Mouse (Mus musculus): ENCODE data around the gene Irf2bp1.

The Irf2bp1 gene

DNA sequence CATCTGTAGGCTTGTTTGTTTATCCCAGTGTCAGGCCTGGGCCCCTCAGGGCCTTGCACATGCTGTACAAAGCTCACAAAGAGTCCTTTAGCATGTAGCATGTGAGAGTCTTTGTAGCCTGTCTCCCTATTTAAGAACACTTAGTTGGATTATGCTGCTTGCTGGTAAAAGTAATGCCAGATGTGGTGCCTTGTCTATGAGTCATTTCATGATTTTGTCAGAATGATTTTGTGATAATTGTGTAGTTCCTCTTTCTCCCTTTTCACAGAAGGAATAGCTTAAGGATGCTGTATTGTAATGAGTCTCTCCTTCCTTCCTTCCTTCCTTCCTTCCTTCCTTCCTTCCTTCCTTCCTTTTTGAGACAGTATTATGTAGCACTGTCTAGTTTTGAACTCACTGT lies 24.2 kb downstream of the Irf2bp1 start:
- DNase-seq (ENCODE audit: low spot score), result no peak

DNA sequence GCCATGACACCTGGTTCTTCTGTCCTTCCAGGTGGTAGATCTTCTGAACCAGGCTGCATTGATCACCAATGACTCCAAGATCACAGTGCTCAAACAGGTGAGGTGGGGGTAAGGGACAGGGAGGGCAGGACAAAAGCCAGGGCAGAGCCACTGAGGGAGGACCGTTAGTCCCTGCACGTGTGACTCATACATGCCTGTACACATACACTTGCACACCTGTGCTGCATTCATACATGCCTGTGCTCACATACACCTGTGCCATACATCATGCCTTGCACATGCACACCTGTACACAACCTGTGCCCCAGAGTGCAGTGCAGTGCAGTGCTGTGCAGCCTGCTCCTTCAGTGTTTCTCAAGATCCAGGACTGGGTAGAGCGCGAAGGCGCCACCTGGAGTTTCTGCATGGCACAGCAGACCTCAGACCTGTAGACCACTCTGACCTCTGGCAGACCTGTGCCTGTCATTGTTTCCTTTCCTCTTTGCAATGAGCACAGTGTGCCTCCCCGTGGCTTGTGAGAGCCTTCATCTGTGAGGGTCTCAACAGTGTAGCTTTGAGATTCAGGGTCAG lies 25.3 kb downstream of the Irf2bp1 start:
- peak; percentile 73 for DNase-seq (ENCODE audit: low spot score)

DNA sequence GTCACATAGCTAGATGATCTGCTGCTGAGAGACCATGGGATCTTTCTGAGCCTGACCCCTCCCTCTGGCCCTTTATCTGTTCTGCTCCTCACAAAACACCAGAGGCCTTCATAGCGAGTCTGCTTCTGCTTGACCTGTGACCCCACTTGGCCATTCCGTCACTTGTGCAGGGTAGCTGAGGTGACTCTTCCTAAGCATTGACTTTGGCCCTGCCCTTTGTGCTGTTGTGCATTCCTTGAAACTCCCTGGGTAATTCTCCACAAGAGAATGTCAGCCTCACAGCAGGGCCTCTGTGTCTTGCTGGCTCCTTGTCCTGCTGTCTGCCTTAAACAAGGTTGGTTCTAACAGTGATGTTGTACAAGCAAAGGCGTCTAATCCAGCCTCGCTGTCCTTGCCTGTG lies 27.8 kb downstream of the Irf2bp1 start:
- peak; percentile 48 for DNase-seq (ENCODE audit: low spot score)

DNA sequence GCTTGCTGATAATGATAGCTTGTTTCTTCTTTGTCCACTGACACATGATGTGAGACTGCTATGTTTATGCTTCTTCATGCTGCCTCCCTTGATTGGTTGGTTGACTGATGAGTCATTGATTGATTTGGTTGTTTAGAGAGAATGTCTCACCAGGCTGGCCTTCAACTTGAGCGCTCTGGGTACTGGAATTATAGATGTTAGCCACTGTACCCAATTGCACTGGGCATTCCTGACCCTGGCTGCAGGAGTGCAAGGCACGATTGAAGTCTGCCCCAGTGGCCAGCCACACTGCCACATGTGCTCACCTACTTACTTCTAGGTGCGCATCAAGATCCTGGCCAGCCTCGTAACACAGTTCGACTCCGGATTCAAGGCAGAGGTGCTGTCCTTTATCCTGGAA lies 40.8 kb downstream of the Irf2bp1 start:
- DNase-seq (ENCODE audit: low spot score), result no peak

DNA sequence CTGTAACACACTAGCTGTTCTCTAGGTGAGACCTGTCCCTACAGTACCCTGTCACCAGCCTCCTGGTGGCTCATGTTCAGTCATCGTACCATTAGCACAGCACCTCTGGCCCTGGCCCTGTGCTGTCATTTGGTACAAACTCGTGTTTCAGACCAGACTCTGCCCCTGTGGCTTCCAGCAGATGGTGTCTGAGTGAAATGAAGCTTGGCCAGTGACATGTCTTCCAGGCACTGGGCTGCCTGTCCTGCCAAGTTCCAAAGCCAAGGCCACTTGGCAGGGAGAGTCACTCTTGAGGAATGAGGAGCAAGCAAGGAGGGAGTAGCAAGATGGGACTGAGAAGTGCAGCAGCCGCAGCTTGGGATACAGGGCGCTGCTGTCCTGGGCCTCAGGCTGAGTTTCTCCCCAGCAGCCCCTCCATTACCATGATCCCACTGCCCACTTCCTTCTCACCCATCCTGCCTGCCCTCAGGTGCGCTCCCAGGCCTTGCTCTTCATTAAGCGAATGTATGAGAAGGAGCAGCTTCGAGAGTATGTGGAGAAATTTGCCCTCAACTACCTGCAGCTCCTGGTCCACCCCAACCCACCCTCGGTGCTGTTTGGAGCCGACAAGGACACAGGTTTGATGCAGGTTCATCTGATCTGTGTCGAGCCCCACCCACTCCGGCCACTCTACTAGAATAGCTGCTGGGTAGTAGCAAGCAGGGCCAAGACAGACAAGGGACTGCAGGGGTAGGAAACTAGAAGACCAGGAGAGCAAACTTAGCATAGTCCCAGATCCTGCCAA lies 42.6 kb downstream of the Irf2bp1 start:
- DNase-seq (ENCODE audit: low spot score), result no peak

DNA sequence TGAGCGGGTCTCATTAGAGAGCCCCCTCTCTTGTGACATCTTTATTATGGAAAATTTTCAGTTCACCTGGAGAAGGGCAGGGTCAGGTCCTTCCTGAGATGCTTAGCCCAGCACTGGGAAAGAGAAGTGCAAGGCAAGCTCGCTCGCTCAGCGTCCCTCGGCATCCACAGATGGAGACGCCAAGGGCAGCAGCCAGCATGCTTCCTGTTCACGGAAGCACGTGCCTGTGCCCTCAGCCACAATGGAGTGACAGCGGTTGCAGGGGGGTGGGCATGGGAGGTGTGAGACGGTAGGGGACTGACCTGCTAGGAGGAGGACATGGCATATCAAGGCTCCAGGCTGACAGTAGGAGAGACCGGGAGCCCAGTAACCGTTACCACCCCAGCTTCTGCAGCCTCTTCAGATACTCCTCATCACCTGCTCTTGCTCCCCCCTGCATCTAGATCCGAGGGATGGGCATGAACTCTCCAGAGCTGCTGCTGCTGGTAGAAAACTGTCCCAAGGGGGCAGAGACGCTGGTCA lies 44.2 kb downstream of the Irf2bp1 start:
- DNase-seq (ENCODE audit: low spot score), result no peak

GRCm38 (mm10) chr7:19049252-19049651 lies 45.4 kb downstream of the Irf2bp1 start:
- no peak for DNase-seq (ENCODE audit: low spot score)

- no peak for DNase-seq (ENCODE audit: low spot score)
Observed at GRCm38 (mm10) chr7:19050172-19050571, 46.3 kb downstream of the Irf2bp1 start.

GRCm38 (mm10) chr7:19051161-19051560 lies 47.3 kb downstream of the Irf2bp1 start:
- no peak for DNase-seq (ENCODE audit: low spot score)

DNA sequence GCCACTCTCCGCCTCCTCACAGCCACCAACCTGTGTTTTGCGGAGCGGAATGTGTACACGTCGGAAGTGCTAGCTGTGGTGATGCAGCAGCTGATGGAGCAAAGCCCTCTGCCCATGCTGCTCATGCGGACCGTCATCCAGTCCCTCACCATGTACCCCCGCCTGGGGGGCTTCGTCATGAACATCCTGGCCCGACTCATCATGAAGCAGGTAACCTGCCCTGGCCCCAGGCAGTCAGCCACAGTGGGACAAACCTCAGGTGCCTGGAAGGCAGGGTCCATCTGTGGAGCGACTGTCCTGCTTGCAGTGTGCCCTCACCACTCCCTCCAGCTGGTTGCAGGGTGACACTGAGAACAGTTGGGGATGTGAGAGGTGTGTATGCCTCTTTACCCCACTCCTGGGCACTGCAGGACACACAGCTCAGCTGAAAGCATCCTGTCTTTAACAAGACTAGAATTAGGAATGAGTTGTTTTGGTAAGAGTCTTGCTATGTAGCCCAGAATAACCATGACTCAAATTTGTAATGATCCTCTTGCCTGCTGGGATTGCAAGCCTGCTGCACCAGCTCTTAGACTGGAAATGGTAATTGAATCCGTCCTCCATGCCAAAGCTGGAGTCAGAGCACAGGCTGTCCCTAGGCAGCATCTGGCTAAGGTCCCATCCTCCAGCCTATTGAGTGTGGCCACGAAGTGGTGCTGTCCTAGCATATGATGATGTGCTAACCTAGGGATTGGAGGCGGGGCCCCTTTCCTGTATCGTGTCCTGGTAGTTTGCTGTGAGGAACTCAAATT lies 48.7 kb downstream of the Irf2bp1 start:
- no peak for DNase-seq (ENCODE audit: low spot score)

DNA sequence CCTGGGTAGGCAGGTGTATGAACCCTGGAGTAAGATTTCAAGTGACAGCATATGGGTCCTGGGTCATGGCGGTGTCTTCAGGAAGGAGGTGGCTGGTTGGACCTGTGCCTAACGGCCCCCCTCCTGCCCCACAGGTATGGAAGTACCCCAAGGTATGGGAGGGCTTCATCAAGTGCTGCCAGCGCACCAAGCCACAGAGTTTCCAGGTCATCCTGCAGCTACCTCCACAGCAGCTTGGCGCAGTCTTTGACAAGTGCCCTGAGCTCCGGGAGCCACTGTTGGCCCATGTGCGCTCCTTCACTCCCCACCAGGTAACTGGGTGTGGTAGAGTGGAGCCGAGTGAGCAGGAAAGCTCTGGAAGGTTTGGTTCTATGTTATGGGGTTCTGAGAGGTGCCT lies 49.3 kb downstream of the Irf2bp1 start:
- no peak for DNase-seq (ENCODE audit: low spot score)

DNA sequence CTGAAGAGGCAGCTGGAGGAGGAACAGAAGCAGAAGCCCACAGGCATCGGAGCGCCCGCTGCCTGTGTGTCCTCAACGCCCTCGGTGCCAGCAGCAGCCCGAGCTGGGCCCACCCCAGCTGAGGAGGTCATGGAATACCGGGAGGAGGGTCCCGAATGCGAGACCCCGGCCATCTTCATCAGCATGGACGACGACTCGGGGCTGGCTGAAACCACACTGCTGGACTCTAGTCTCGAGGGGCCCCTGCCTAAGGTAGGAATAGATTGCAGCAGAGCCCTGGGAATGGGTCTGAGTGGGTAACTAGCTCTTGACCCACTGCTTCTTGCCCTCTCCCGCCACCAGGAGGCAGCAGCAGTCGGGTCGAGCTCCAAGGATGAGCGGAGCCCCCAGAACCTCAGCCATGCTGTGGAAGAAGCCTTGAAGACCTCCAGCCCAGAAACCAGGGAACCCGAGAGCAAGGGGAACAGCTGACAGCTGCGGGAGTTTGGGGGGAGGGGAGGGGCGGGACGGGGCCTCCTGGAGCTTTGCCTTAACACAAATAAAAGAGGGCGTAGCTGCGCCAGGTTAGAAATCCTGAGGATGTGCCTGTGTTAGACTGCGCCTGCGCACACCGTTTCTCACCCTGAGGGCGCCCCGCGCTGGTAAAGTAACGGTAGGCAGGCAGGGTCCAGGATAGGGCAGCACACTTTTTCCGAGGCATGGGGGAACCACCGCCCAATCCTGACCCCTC lies 50.4 kb downstream of the Irf2bp1 start, which contains the start of gene Rsph6a:
Rsph6a (plus strand) TSS at position 644 of the 730 bp plus-strand sequence.
- DNase-seq (ENCODE audit: low spot score), result peak; percentile 86

- no peak for DNase-seq (ENCODE audit: low spot score)
Observed at GRCm38 (mm10) chr7:19054777-19055076, 50.9 kb downstream of the Irf2bp1 start.

DNA sequence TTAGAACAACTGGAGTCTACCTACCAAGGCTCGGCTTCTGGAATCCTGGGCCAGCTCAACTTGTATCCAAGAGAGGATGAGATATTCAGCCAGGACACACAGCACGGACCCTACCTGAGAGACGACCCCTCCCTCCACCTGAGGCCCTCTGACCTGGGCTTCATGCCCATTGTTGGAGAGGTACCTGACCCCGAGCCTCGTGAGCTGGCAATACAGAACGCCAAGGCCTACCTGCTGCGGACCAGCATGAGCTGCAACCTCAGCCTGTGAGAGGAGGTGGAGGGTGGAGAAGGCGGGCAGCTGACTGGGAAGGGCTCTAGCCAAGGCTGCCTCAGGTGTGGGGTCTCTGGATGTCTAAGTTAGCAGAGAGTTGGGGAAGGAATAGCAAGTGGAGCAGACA lies 51.3 kb downstream of the Irf2bp1 start:
- no peak for DNase-seq (ENCODE audit: low spot score)
